Mouse (Mus musculus): Measurements from ENCODE around the gene Cd8b1. TPM values are rescaled to one million over a fixed set of nuclear protein-coding genes. Genes with fewer than 3 reads are reported as not detected.

Cd8b1 gene
- polyA plus RNA-seq, 1 experiment from 2014 or later, result 0.09 TPM

DNA sequence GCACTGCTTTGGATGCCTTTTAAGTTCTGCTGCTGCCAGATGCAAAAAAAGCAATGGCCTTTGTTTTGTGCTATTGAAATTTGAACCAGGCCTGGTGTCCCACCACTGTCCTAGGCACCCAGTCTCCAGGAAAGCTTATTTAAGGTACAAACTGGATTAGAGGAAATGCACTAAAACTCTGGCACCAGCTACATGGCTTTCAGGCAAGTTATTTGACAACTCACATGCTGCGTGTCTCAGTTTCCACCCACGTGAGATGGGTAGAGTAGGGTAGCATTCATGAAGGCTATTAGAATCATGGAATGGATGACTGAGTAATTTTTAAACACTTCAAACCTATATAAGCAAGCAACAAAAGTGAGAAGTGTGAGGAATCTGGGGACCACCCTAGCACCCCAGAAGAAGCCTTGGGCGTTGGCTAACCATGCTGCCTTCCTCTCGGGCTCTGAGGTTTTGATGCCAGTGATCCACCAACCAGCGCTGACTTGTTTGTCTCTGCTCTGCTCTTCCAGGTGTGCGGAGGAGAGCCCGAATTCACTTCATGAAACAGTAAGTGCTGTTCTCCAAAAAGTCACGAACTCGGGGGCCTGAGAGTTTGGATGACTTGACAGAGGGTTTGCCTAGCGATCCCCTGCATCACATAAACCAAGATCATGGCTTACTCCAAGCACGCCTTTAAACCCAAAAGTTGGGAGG lies 11.1 kb downstream of the Cd8b1 start:
- Histone ChIP-seq H3K4me2 (ENCODE audit: low read depth, severe bottlenecking) (no peak overlapping the region), H3K27ac (replicated peaks; ENCODE audit: low read depth, low read length) (no peak overlapping the region), H3K36me3 (ENCODE audit: control insufficient read depth, insufficient read depth, low read length) (no peaks in the 10 kb centered on the region), H3K27me3 (ENCODE audit: control insufficient read depth, insufficient read depth, low read length) (no peaks in the 10 kb centered on the region), H3K9ac (ENCODE audit: low read length) (no peak overlapping the region), H3K4me3 (ENCODE audit: low read depth, low read length) (no peak overlapping the region), H3K9me3 (ENCODE audit: control insufficient read depth, low read length) (no peaks in the 10 kb centered on the region), H3K4me1 (ENCODE audit: control insufficient read depth, insufficient read depth, low read length) (no peaks in the 10 kb centered on the region)
- ATAC-seq (ENCODE audit: insufficient number of reproducible peaks, low FRiP score, low TSS enrichment, low read depth), result no peak
- WGBS, result 90% methylated on average over 11 of the region's 11 CpGs
- DNase-seq (ENCODE audit: low spot score), result no peak

DNA sequence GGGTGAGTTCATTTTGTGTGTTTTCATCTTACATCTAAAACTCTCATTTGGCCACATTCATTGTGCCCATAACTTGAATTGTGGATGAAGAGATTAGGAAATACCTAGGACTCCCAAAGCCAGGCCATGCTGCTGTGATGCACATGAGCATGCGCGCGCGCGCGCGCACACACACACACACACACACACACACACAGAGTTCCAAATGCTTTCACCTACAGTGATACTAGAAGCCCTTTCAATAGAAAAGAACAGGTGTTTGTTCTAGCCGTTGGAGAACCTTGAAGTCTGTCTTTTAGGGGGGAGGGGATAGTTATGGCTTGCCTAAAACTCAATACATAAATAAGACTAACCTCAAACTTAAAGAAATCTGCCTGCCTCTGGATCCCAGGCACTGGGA lies 15.1 kb downstream of the Cd8b1 start:
- no peak overlapping the region for H3K27ac ChIP-seq (replicated peaks; ENCODE audit: low read depth, low read length)
- no peak for ATAC-seq (ENCODE audit: insufficient number of reproducible peaks, low FRiP score, low TSS enrichment, low read depth)
- H3K4me1 ChIP-seq (ENCODE audit: control insufficient read depth, insufficient read depth, low read length), result no peaks in the 10 kb centered on the region
- no peaks in the 10 kb centered on the region for H3K27me3 ChIP-seq (ENCODE audit: control insufficient read depth, insufficient read depth, low read length)
- no peaks in the 10 kb centered on the region for H3K9me3 ChIP-seq (ENCODE audit: control insufficient read depth, low read length)
- no peak for DNase-seq (ENCODE audit: low spot score)
- no peak overlapping the region for H3K4me2 ChIP-seq (ENCODE audit: low read depth, severe bottlenecking)
- no peak overlapping the region for H3K9ac ChIP-seq (ENCODE audit: low read length)
- H3K36me3 ChIP-seq (ENCODE audit: control insufficient read depth, insufficient read depth, low read length), result no peaks in the 10 kb centered on the region
- no peak overlapping the region for H3K4me3 ChIP-seq (ENCODE audit: low read depth, low read length)
- 98% methylated on average over 8 of the region's 8 CpGs for WGBS

DNA sequence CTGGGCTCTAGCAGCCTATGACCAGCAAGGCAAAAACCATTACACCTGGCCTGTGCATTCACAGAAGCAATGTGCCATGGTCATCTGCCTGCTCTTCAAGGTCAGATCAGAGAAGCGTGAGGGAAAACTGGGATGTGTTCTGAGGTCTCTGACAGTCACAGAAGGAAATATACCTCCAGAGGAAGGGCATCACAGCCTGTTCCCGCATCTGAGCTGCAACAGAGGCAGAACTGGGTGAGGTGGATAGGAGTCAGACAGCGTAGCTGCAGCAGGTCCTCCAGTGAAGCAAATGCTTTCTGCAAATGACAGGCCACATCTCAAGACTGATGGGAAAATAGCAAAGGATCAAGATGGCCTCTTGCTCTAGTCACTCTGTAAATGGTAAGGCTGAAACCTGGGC lies 16.4 kb downstream of the Cd8b1 start:
- Histone ChIP-seq H3K9ac (ENCODE audit: low read length) (no peak overlapping the region), H3K9me3 (ENCODE audit: control insufficient read depth, low read length) (no peaks in the 10 kb centered on the region), H3K4me1 (ENCODE audit: control insufficient read depth, insufficient read depth, low read length) (no peaks in the 10 kb centered on the region), H3K36me3 (ENCODE audit: control insufficient read depth, insufficient read depth, low read length) (no peaks in the 10 kb centered on the region), H3K27ac (replicated peaks; ENCODE audit: low read depth, low read length) (no peak overlapping the region), H3K27me3 (ENCODE audit: control insufficient read depth, insufficient read depth, low read length) (no peaks in the 10 kb centered on the region), H3K4me2 (ENCODE audit: low read depth, severe bottlenecking) (no peak overlapping the region), H3K4me3 (ENCODE audit: low read depth, low read length) (no peak overlapping the region)
- ATAC-seq (ENCODE audit: insufficient number of reproducible peaks, low FRiP score, low TSS enrichment, low read depth) (no peak), DNase-seq (ENCODE audit: low spot score) (no peak)
- WGBS, result 82% methylated on average over 3 of the region's 3 CpGs

- WGBS, result 80% methylated on average over 4 of the region's 4 CpGs
- H3K4me2 ChIP-seq (ENCODE audit: low read depth, severe bottlenecking), result no peak overlapping the region
- H3K4me1 ChIP-seq (ENCODE audit: control insufficient read depth, insufficient read depth, low read length), result no peaks in the 10 kb centered on the region
- no peaks in the 10 kb centered on the region for H3K36me3 ChIP-seq (ENCODE audit: control insufficient read depth, insufficient read depth, low read length)
- H3K9me3 ChIP-seq (ENCODE audit: control insufficient read depth, low read length), result no peaks in the 10 kb centered on the region
- no peak overlapping the region for H3K9ac ChIP-seq (ENCODE audit: low read length)
- ATAC-seq (ENCODE audit: insufficient number of reproducible peaks, low FRiP score, low TSS enrichment, low read depth) (no peak), DNase-seq (ENCODE audit: low spot score) (no peak)
- H3K27ac ChIP-seq (replicated peaks; ENCODE audit: low read depth, low read length), result no peak overlapping the region
- H3K27me3 ChIP-seq (ENCODE audit: control insufficient read depth, insufficient read depth, low read length), result no peaks in the 10 kb centered on the region
- no peak overlapping the region for H3K4me3 ChIP-seq (ENCODE audit: low read depth, low read length)
Observed at GRCm38 (mm10) chr6:71339351-71339750, 16.8 kb downstream of the Cd8b1 start.

- H3K4me2 ChIP-seq (ENCODE audit: low read depth, severe bottlenecking), result no peak overlapping the region
- no peak for DNase-seq (ENCODE audit: low spot score)
- no peak overlapping the region for H3K27ac ChIP-seq (replicated peaks; ENCODE audit: low read depth, low read length)
- H3K4me1 ChIP-seq (ENCODE audit: control insufficient read depth, insufficient read depth, low read length), result no peaks in the 10 kb centered on the region
- no peak for ATAC-seq (ENCODE audit: insufficient number of reproducible peaks, low FRiP score, low TSS enrichment, low read depth)
- H3K9me3 ChIP-seq (ENCODE audit: control insufficient read depth, low read length), result no peaks in the 10 kb centered on the region
- H3K36me3 ChIP-seq (ENCODE audit: control insufficient read depth, insufficient read depth, low read length), result no peaks in the 10 kb centered on the region
- 86% methylated on average over 8 of the region's 9 CpGs for WGBS
- H3K9ac ChIP-seq (ENCODE audit: low read length), result no peak overlapping the region
- H3K4me3 ChIP-seq (ENCODE audit: low read depth, low read length), result no peak overlapping the region
- H3K27me3 ChIP-seq (ENCODE audit: control insufficient read depth, insufficient read depth, low read length), result no peaks in the 10 kb centered on the region
Observed at GRCm38 (mm10) chr6:71341179-71341578, 18.6 kb downstream of the Cd8b1 start.

DNA sequence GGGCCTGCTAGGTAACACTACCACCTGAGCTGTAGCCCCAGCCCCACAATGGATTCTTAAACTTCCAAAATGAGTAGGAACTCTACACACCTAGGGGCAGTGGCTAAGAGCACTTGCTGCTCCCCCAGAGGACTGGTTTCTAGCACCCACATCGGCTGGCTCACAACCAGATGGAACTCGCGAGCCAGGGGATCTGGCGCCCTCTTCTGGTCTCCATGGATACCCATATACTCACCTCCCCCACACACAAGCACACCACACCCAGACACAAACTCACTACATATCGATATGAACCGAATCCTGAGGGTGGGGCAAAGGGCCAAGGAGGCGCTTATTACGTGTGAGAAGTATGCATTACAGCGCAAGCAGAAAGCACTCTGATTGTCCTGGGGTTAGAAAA lies 25.4 kb downstream of the Cd8b1 start:
- no peaks in the 10 kb centered on the region for H3K4me1 ChIP-seq (ENCODE audit: control insufficient read depth, insufficient read depth, low read length)
- 95% methylated on average over 9 of the region's 9 CpGs for WGBS

GRCm38 (mm10) chr6:71351201-71351600 lies 28.6 kb downstream of the Cd8b1 start:
- Histone ChIP-seq H3K4me1 (ENCODE audit: control insufficient read depth, insufficient read depth, low read length) (no peaks in the 10 kb centered on the region), H3K27ac (replicated peaks; ENCODE audit: low read depth, low read length) (no peak overlapping the region), H3K4me2 (ENCODE audit: low read depth, severe bottlenecking) (no peak overlapping the region), H3K9ac (ENCODE audit: low read length) (no peak overlapping the region), H3K27me3 (ENCODE audit: control insufficient read depth, insufficient read depth, low read length) (no peaks in the 10 kb centered on the region), H3K4me3 (ENCODE audit: low read depth, low read length) (no peak overlapping the region), H3K9me3 (ENCODE audit: control insufficient read depth, low read length) (no peaks in the 10 kb centered on the region), H3K36me3 (ENCODE audit: control insufficient read depth, insufficient read depth, low read length) (no peaks in the 10 kb centered on the region)
- ATAC-seq (ENCODE audit: insufficient number of reproducible peaks, low FRiP score, low TSS enrichment, low read depth) (no peak), DNase-seq (ENCODE audit: low spot score) (no peak)
- WGBS, result 92% methylated on average over 3 of the region's 3 CpGs

More for the DNA sequence above, 25.4 kb downstream of the Cd8b1 start:
- no peaks in the 10 kb centered on the region for H3K36me3 ChIP-seq (ENCODE audit: control insufficient read depth, insufficient read depth, low read length)
- no peaks in the 10 kb centered on the region for H3K27me3 ChIP-seq (ENCODE audit: control insufficient read depth, insufficient read depth, low read length)
- H3K4me3 ChIP-seq (ENCODE audit: low read depth, low read length), result no peak overlapping the region
- H3K9me3 ChIP-seq (ENCODE audit: control insufficient read depth, low read length), result no peaks in the 10 kb centered on the region
- H3K27ac ChIP-seq (replicated peaks; ENCODE audit: low read depth, low read length), result no peak overlapping the region
- no peak overlapping the region for H3K4me2 ChIP-seq (ENCODE audit: low read depth, severe bottlenecking)
- H3K9ac ChIP-seq (ENCODE audit: low read length), result no peak overlapping the region
- DNase-seq (ENCODE audit: low spot score), result no peak
- no peak for ATAC-seq (ENCODE audit: insufficient number of reproducible peaks, low FRiP score, low TSS enrichment, low read depth)

DNA sequence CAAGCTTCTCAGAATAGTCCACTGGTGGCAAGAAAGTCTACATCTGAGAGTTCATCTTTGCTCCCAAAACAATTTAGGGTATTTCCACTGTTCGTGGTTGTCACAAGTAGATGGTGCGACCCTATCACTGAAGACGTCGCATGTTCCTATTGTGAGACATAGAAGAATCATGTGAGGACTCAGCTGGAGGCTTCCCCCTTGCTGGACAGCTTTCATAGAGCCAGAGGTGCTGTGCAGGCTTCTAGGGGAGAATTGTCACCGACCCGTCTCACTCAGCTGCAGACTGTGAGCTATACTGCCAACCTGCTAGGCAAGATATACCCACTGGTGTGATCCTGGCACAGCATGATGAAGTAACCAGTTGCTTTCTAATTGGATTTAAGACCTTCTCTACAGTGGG lies 29.6 kb downstream of the Cd8b1 start:
- ATAC-seq (ENCODE audit: insufficient number of reproducible peaks, low FRiP score, low TSS enrichment, low read depth), result no peak
- no peak for DNase-seq (ENCODE audit: low spot score)
- no peaks in the 10 kb centered on the region for H3K36me3 ChIP-seq (ENCODE audit: control insufficient read depth, insufficient read depth, low read length)
- H3K4me3 ChIP-seq (ENCODE audit: low read depth, low read length), result no peak overlapping the region
- no peaks in the 10 kb centered on the region for H3K9me3 ChIP-seq (ENCODE audit: control insufficient read depth, low read length)
- no peak overlapping the region for H3K9ac ChIP-seq (ENCODE audit: low read length)
- no peak overlapping the region for H3K27ac ChIP-seq (replicated peaks; ENCODE audit: low read depth, low read length)
- H3K27me3 ChIP-seq (ENCODE audit: control insufficient read depth, insufficient read depth, low read length), result no peaks in the 10 kb centered on the region
- 90% methylated on average over 6 of the region's 6 CpGs for WGBS
- H3K4me2 ChIP-seq (ENCODE audit: low read depth, severe bottlenecking), result no peak overlapping the region
- H3K4me1 ChIP-seq (ENCODE audit: control insufficient read depth, insufficient read depth, low read length), result no peaks in the 10 kb centered on the region

DNA sequence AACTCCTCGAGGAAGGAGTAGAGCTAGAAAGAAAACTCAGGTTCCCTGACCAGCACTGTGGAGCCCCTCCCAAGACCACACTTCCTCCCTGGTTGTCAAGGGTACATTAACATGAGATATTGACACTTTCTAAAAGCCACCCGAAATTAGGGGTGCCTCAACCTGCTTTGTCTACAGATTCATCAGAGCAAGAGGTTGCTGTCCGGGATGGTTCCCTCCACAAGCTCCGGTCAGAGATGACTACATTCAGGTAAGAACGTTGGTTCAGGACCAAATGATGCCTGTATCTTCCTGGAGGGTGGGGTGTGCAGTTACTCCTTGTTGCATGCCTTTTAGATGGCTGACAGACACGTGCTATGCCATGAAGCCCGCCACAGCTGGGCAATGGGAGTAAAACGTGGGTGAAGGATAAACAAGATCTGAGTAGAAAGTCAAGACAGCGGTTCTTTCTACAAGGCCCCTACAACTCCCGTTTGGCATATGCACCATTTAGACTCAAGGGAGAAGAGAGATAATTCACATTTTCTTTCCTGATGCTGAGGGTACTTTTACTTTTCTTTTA lies 30.4 kb downstream of the Cd8b1 start:
- 84% methylated on average over 10 of the region's 10 CpGs for WGBS
- no peaks in the 10 kb centered on the region for H3K9me3 ChIP-seq (ENCODE audit: control insufficient read depth, low read length)
- no peaks in the 10 kb centered on the region for H3K4me1 ChIP-seq (ENCODE audit: control insufficient read depth, insufficient read depth, low read length)
- H3K27me3 ChIP-seq (ENCODE audit: control insufficient read depth, insufficient read depth, low read length), result no peaks in the 10 kb centered on the region
- no peak overlapping the region for H3K4me3 ChIP-seq (ENCODE audit: low read depth, low read length)
- ATAC-seq (ENCODE audit: insufficient number of reproducible peaks, low FRiP score, low TSS enrichment, low read depth), result no peak
- DNase-seq (ENCODE audit: low spot score), result no peak
- no peak overlapping the region for H3K27ac ChIP-seq (replicated peaks; ENCODE audit: low read depth, low read length)
- H3K36me3 ChIP-seq (ENCODE audit: control insufficient read depth, insufficient read depth, low read length), result no peaks in the 10 kb centered on the region
- no peak overlapping the region for H3K4me2 ChIP-seq (ENCODE audit: low read depth, severe bottlenecking)
- no peak overlapping the region for H3K9ac ChIP-seq (ENCODE audit: low read length)

All from limb, embryonic 11.5 days (tissue).